ENCODE assay signal across 9 mouse cellular contexts in genomic region chr4:43046607-43047006, GRCm38 (mm10). TPM values are rescaled to one million over a fixed set of nuclear protein-coding genes. Genes with fewer than 3 reads are reported as not detected.
DNase-seq lines count a peak whose midpoint lies in the region; ATAC-seq and TF ChIP-seq lines count a peak whose summit lies in the region.
"Had no signal": no experiment of that assay in that cellular context is flagged by ENCODE, and none has a peak within 500 bp of the region (broad histone marks: within the 10 kb centered on the region; RNA-seq: fewer than 3 reads in every experiment).

No protein-coding gene starts in this region.

- TF ChIP-seq CTCF in testis, adult 2 months (IDR thresholded peaks at IDR 0.05; ENCODE audit: control insufficient read depth, insufficient read depth, insufficient replicate concordance, low read depth, low read length): no peak

- H3K4me3 ChIP-seq in heart, embryonic 13.5 days: peak overlapping the region; percentile 66; the same call in 1 of the 2 replicates
- peak overlapping the region; percentile 84 for H3K4me3 ChIP-seq in testis, adult 2 months (ENCODE audit: control insufficient read depth, low read depth, low read length)
- no peak overlapping the region for H3K4me3 ChIP-seq in liver, embryonic 11.5 days (ENCODE audit: low read depth, low read length)

- no peaks in the 10 kb centered on the region for H3K36me3 ChIP-seq in heart, embryonic 13.5 days
- H3K36me3 ChIP-seq in testis, adult 2 months (ENCODE audit: control insufficient read depth, insufficient read depth, low read length): no peaks in the 10 kb centered on the region
- no peaks in the 10 kb centered on the region for H3K36me3 ChIP-seq in liver, embryonic 11.5 days (ENCODE audit: control insufficient read depth, insufficient read depth, low read length)

- TF ChIP-seq POLR2A in testis, adult 2 months (IDR thresholded peaks at IDR 0.05; ENCODE audit: control insufficient read depth, low read depth, low read length): no peak

- H3K27ac ChIP-seq in heart, embryonic 13.5 days (replicated peaks): no peak overlapping the region
- H3K27ac ChIP-seq in testis, adult 2 months (ENCODE audit: control insufficient read depth, insufficient read depth, low read depth, low read length): peak overlapping the region; percentile 10
- no peak overlapping the region for H3K27ac ChIP-seq in liver, embryonic 11.5 days (ENCODE audit: low read depth, low read length)

- no peak overlapping the region for H3K9ac ChIP-seq in heart, embryonic 13.5 days
- H3K9ac ChIP-seq in liver, embryonic 11.5 days (ENCODE audit: low read depth, low read length): no peak overlapping the region

- H3K9me3 ChIP-seq in heart, embryonic 13.5 days: no peaks in the 10 kb centered on the region
- no peaks in the 10 kb centered on the region for H3K9me3 ChIP-seq in liver, embryonic 11.5 days (ENCODE audit: control insufficient read depth, low read length)

- 57% methylated on average over 5 of the region's 5 CpGs for WGBS in heart, embryonic 13.5 days
- WGBS in liver, embryonic 11.5 days: 51% methylated on average over 5 of the region's 5 CpGs

- DNase-seq in heart, adult 18-20 months: no peak
- no peak for DNase-seq in testis, postnatal 10 days (ENCODE audit: low spot score)
- no peak for DNase-seq in liver, embryonic 11.5 days (ENCODE audit: low spot score)
- DNase-seq in thymus, adult 18-20 months: no peak
- DNase-seq in frontal cortex, postnatal 10 days (ENCODE audit: low spot score in 2 of 2): no peak

- H3K4me1 ChIP-seq in heart, embryonic 13.5 days: peaks cover 32% of the 10 kb centered on the region
- peaks cover 13% of the 10 kb centered on the region for H3K4me1 ChIP-seq in testis, adult 2 months (ENCODE audit: control insufficient read depth, insufficient read depth, low read length)
- peaks cover 27% of the 10 kb centered on the region for H3K4me1 ChIP-seq in liver, embryonic 11.5 days (replicated peaks; ENCODE audit: control insufficient read depth, insufficient read depth, low read length)

- no peaks in the 10 kb centered on the region for H3K27me3 ChIP-seq in heart, embryonic 13.5 days (replicated peaks)
- H3K27me3 ChIP-seq in testis, adult 2 months (ENCODE audit: control insufficient read depth, insufficient read depth, low read length): peaks cover 6% of the 10 kb centered on the region
- H3K27me3 ChIP-seq in liver, embryonic 11.5 days (replicated peaks; ENCODE audit: control insufficient read depth, insufficient read depth, low read length): no peaks in the 10 kb centered on the region
- H3K27me3 ChIP-seq: CH12.LX had no signal

- H3K4me2 ChIP-seq in heart, embryonic 13.5 days: peak overlapping the region; percentile 74
- peak overlapping the region; percentile 25; the same call in 1 of the 2 replicates for H3K4me2 ChIP-seq in liver, embryonic 11.5 days

- ATAC-seq in heart, embryonic 13.5 days (ENCODE audit: extremely low read depth, insufficient number of reproducible peaks, low FRiP score, low TSS enrichment): no peak
- ATAC-seq in liver, embryonic 11.5 days (replicated peaks; ENCODE audit: low FRiP score): no peak
- ATAC-seq in monocyte, adult 5-6 weeks (replicated peaks; ENCODE audit: insufficient number of reproducible peaks, low FRiP score, low TSS enrichment, poor library complexity, severe bottlenecking): no peak

RNA-seq across cellular contexts. Expression of gene Fam214b, which starts 0.6 kb away (rescaled TPM):
- 14.8 and 15.5 TPM in 2 replicates for polyA plus RNA-seq in heart, embryonic 13.5 days (2015; fragmentation: Nextera tagmentation; extraction: Ambion mirVana)
- 10 to 100 TPM; 27.7 to 30.7 TPM for total RNA-seq in heart, adult 18-20 months (2021)
- polyA plus RNA-seq in testis, adult 2 months (2012; rRNA removed): 41.4 and 46.3 TPM in 2 replicates
- 6.0 and 7.4 TPM in 2 replicates for polyA plus RNA-seq in liver, embryonic 11.5 days (2014; fragmentation: Nextera tagmentation; extraction: Ambion mirVana)
- total RNA-seq in monocyte, adult 5-6 weeks (2017): 35.6 to 52.9 TPM (median 38.9 TPM) in 3 replicates

RNA-seq across cellular contexts. Expression of gene Unc13b, which starts 12.1 kb away (rescaled TPM):
- 9.7 and 10.2 TPM in 2 replicates for polyA plus RNA-seq in heart, embryonic 13.5 days (2015; fragmentation: Nextera tagmentation; extraction: Ambion mirVana)
- 10 to 100 TPM in 1 of 2 experiments, 1 to 10 TPM in 1; 9.0 to 10.9 TPM for total RNA-seq in heart, adult 18-20 months (2021)
- polyA plus RNA-seq in testis, adult 2 months (2012; rRNA removed): 17.4 and 20.6 TPM in 2 replicates
- polyA plus RNA-seq in liver, embryonic 11.5 days (2014; fragmentation: Nextera tagmentation; extraction: Ambion mirVana): 2.0 and 2.4 TPM in 2 replicates
- 0.78 to 3.3 TPM (median 1.7 TPM) in 3 replicates for total RNA-seq in monocyte, adult 5-6 weeks (2017)

RNA-seq across cellular contexts. Expression of gene Stoml2, which starts 15.1 kb away (rescaled TPM):
- 211 and 238 TPM in 2 replicates for polyA plus RNA-seq in heart, embryonic 13.5 days (2015; fragmentation: Nextera tagmentation; extraction: Ambion mirVana)
- 100 to 1,000 TPM; 107 to 113 TPM for total RNA-seq in heart, adult 18-20 months (2021)
- 19.8 and 22.7 TPM in 2 replicates for polyA plus RNA-seq in testis, adult 2 months (2012; rRNA removed)
- 409 and 425 TPM in 2 replicates for polyA plus RNA-seq in liver, embryonic 11.5 days (2014; fragmentation: Nextera tagmentation; extraction: Ambion mirVana)
- total RNA-seq in monocyte, adult 5-6 weeks (2017): 60.2 to 116 TPM (median 66.7 TPM) in 3 replicates

RNA-seq across cellular contexts. Expression of gene Pigo, which starts 21.0 kb away (rescaled TPM):
- 12.7 and 13.8 TPM in 2 replicates for polyA plus RNA-seq in heart, embryonic 13.5 days (2015; fragmentation: Nextera tagmentation; extraction: Ambion mirVana)
- 10 to 100 TPM; 20.5 to 24.4 TPM for total RNA-seq in heart, adult 18-20 months (2021)
- 36.3 and 42.0 TPM in 2 replicates for polyA plus RNA-seq in testis, adult 2 months (2012; rRNA removed)
- 22.5 and 23.3 TPM in 2 replicates for polyA plus RNA-seq in liver, embryonic 11.5 days (2014; fragmentation: Nextera tagmentation; extraction: Ambion mirVana)
- total RNA-seq in monocyte, adult 5-6 weeks (2017): 3.6 to 7.5 TPM (median 7.3 TPM) in 3 replicates

RNA-seq across cellular contexts. Expression of gene Fancg, which starts 36.3 kb away (rescaled TPM):
- 10.8 and 11.0 TPM in 2 replicates for polyA plus RNA-seq in heart, embryonic 13.5 days (2015; fragmentation: Nextera tagmentation; extraction: Ambion mirVana)
- total RNA-seq in heart, adult 18-20 months (2021): 1 to 10 TPM; 1.6 to 2.9 TPM
- polyA plus RNA-seq in testis, adult 2 months (2012; rRNA removed): 96.4 and 104 TPM in 2 replicates
- polyA plus RNA-seq in liver, embryonic 11.5 days (2014; fragmentation: Nextera tagmentation; extraction: Ambion mirVana): 18.2 and 18.6 TPM in 2 replicates
- 5.3 to 25.3 TPM (median 11.4 TPM) in 3 replicates for total RNA-seq in monocyte, adult 5-6 weeks (2017)
